Mouse (Mus musculus): ENCODE measurements around the gene Gm28308. TPM values are rescaled to one million over a fixed set of nuclear protein-coding genes. Genes with fewer than 3 reads are reported as not detected.

Gm28308 gene
- total RNA-seq, 4 experiments from 2014 or later, result 0.54 TPM; not detected in 3

GRCm38 (mm10) chr6:52220003-52220864 is 7.1 kb upstream of the Gm28308 start:
- DNase-seq (ENCODE audit: low spot score), result no peak

GRCm38 (mm10) chr6:52219234-52219942 is 6.2 kb upstream of the Gm28308 start:
- DNase-seq (ENCODE audit: low spot score), result no peak

- no peak for DNase-seq (ENCODE audit: low spot score)
Measured at GRCm38 (mm10) chr6:52218643-52219215, 5.6 kb upstream of the Gm28308 start.

- no peak for DNase-seq (ENCODE audit: low spot score)
Measured at GRCm38 (mm10) chr6:52217895-52218642, 4.9 kb upstream of the Gm28308 start.

- DNase-seq (ENCODE audit: low spot score), result no peak
Measured at GRCm38 (mm10) chr6:52217459-52217768, 4.3 kb upstream of the Gm28308 start.

- DNase-seq (ENCODE audit: low spot score), result no peak
Measured at GRCm38 (mm10) chr6:52216691-52217458, 3.7 kb upstream of the Gm28308 start.

GRCm38 (mm10) chr6:52215771-52216535 is 2.8 kb upstream of the Gm28308 start:
- DNase-seq (ENCODE audit: low spot score), result no peak

- no peak for DNase-seq (ENCODE audit: low spot score)
Measured at GRCm38 (mm10) chr6:52215070-52215469, 1.9 kb upstream of the Gm28308 start.

GRCm38 (mm10) chr6:52214271-52214670 is 1.1 kb upstream of the Gm28308 start:
- no peak for DNase-seq (ENCODE audit: low spot score)

GRCm38 (mm10) chr6:52212556-52213118 is 502 bp downstream of the Gm28308 start:
- DNase-seq (ENCODE audit: low spot score), result no peak

- no peak for DNase-seq (ENCODE audit: low spot score)
Measured at GRCm38 (mm10) chr6:52211961-52212360, 1.2 kb downstream of the Gm28308 start.

- peak; percentile 49 for DNase-seq (ENCODE audit: low spot score)
Measured at GRCm38 (mm10) chr6:52211170-52211935, 1.8 kb downstream of the Gm28308 start.

- DNase-seq (ENCODE audit: low spot score), result no peak
Measured at GRCm38 (mm10) chr6:52209685-52210046, 3.5 kb downstream of the Gm28308 start.

GRCm38 (mm10) chr6:52208868-52209684 is 4.1 kb downstream of the Gm28308 start:
- no peak for DNase-seq (ENCODE audit: low spot score)

- DNase-seq (ENCODE audit: low spot score), result no peak
Measured at GRCm38 (mm10) chr6:52208072-52208867, 4.9 kb downstream of the Gm28308 start, which contains the start of gene Hoxa6. TSS of gene Hoxa6 (minus strand) at chr6:52208722.

GRCm38 (mm10) chr6:52207684-52207976 is 5.5 kb downstream of the Gm28308 start:
- no peak for DNase-seq (ENCODE audit: low spot score)

- no peak for DNase-seq (ENCODE audit: low spot score)
Measured at GRCm38 (mm10) chr6:52206882-52207683, 6.1 kb downstream of the Gm28308 start.
